Mouse (Mus musculus) E14TG2a.4 (cell line): ENCODE measurements around the gene Smg9.

Experiments used
- H3K27me3 ChIP-seq: 2 replicates; pipeline ENCODE4 v1.6.1; 2014; ENCODE audit warnings: low read length, control low read depth; ENCODE audit not compliant: insufficient read depth
- H3K36me3 ChIP-seq: 2 replicates; pipeline ENCODE4 v1.6.1; 2014; ENCODE audit warnings: low read length, control low read depth; ENCODE audit not compliant: insufficient read depth
- H3K4me1 ChIP-seq: replicated peaks from 2 replicates; pipeline ENCODE4 v1.6.1; 2014; ENCODE audit warnings: low read depth, low read length, control low read depth
- H3K4me3 ChIP-seq: replicated peaks from 2 replicates; pipeline ENCODE4 v1.5.1; 2014; ENCODE audit warnings: mild to moderate bottlenecking, low read length
- H3K9me3 ChIP-seq: 2 replicates; pipeline ENCODE4 v1.6.1; 2014; ENCODE audit warnings: low read length, control low read depth
- CTCF ChIP-seq: conservative IDR thresholded peaks from 2 replicates; pipeline ENCODE4 v1.5.1; 2014; ENCODE audit warnings: low read length
- NANOG ChIP-seq: IDR thresholded peaks from 2 replicates; pipeline ENCODE4 v1.6.1; 2014; ENCODE audit warnings: borderline replicate concordance, low read length, mixed read lengths
- POU5F1 ChIP-seq: IDR thresholded peaks from 2 replicates; pipeline ENCODE4 v1.6.1; 2014; ENCODE audit warnings: low read length, borderline replicate concordance

Gene Smg9

DNA sequence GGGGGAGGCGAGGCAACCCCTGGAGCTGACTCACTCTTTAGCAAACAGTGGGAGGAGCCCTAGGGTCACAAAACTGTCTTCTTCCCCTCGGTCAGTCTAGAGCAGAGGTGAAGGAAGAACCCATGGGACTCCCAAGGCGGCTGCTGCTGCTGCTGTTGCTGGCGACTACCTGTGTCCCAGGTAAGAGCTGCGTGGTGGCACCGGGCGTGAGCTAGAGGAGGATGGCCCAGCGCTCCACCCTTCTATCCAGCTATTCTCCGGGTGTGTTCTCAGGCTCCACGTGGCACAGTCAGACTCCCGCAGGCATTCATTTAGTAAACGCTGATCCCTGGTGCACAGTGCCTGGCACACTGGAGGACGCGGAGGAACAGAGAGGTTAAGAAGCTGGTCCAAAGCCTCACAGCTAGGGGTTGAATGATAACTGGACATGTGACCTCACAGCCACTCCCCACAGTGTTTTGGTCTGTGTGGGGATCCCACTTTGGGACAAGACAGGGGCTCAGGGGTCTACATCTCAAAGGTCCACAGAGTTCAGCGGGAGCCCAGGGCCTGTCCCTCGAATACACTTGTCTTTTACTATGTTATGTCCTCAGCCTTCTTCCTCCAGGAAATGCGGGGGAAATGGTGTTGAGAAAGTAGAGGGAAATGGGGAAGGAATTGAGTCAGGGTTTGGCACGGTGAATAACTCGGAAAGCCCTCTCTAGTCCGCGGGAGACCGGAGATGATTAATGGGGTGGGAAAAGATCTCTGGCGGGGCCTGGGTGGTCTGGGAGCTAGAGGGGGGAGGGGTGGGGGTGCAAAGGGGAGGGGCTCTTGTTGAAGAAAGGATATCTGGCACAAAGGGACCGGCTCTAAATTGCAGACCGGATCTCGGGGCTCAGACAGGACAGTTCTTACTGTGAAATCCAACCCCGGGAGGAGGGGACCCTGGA is 63.2 kb downstream of the Smg9 start, which contains the start of gene Plaur:
Plaur (plus strand) TSS at position 97 of the 932 bp plus-strand sequence.
- Histone ChIP-seq H3K9me3 (no peaks in the 10 kb centered on the region), H3K27me3 (peaks cover 18% of the 10 kb centered on the region), H3K36me3 (peaks cover 28% of the 10 kb centered on the region), H3K4me1 (peaks cover 85% of the 10 kb centered on the region), H3K4me3 (peak within 1 kb of the TSS; percentile 78)
- no peak for TF ChIP-seq POU5F1
- no peak for TF ChIP-seq CTCF
- TF ChIP-seq NANOG = no peak

DNA sequence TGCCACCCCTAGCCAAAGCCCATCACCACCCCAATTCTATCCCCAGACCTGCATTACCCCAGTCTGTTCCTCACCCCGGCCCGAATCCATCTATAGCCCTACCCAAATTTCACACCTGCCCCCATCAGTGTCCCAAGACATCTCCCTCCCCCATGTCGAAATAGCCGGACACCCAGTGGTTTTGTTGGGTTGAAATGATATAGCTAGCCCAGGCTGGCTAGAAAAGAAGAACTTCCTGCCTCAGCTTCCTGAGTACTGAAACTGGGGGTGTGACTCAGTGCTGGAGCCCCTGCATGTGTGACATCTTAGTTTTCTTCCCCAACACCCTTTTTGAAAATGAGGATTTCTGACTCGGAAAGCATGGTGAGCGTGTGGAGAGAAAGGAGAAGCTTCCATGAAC is 67.4 kb downstream of the Smg9 start:
- H3K9me3 ChIP-seq = peaks cover 7% of the 10 kb centered on the region; the same call in 1 of the 2 replicates
- peaks cover 58% of the 10 kb centered on the region for H3K36me3 ChIP-seq
- no peak for TF ChIP-seq NANOG
- TF ChIP-seq POU5F1 = no peak
- no peak overlapping the region for H3K4me3 ChIP-seq
- peaks cover 8% of the 10 kb centered on the region for H3K27me3 ChIP-seq
- H3K4me1 ChIP-seq = peaks cover 58% of the 10 kb centered on the region

- peaks cover 7% of the 10 kb centered on the region; the same call in 1 of the 2 replicates for H3K9me3 ChIP-seq
- H3K27me3 ChIP-seq = peaks cover 4% of the 10 kb centered on the region; the same call in 1 of the 2 replicates
- peaks cover 59% of the 10 kb centered on the region for H3K4me1 ChIP-seq
- peaks cover 69% of the 10 kb centered on the region for H3K36me3 ChIP-seq
- no peak overlapping the region for H3K4me3 ChIP-seq
- TF ChIP-seq CTCF (no peak), NANOG (no peak), POU5F1 (no peak)
Observed at GRCm38 (mm10) chr7:24467886-24468285, 68.5 kb downstream of the Smg9 start.

GRCm38 (mm10) chr7:24469126-24469525 is 69.7 kb downstream of the Smg9 start:
- TF ChIP-seq CTCF (peak; percentile 95), NANOG (no peak)
- peaks cover 7% of the 10 kb centered on the region; the same call in 1 of the 2 replicates for H3K9me3 ChIP-seq

GRCm38 (mm10) chr7:24470356-24470755 is 70.9 kb downstream of the Smg9 start:
- TF ChIP-seq NANOG = no peak
- TF ChIP-seq CTCF = no peak
- TF ChIP-seq POU5F1 = no peak
- Histone ChIP-seq H3K27me3 (no peaks in the 10 kb centered on the region), H3K36me3 (peaks cover 86% of the 10 kb centered on the region), H3K9me3 (peaks cover 7% of the 10 kb centered on the region; the same call in 1 of the 2 replicates), H3K4me3 (no peak overlapping the region), H3K4me1 (peaks cover 49% of the 10 kb centered on the region)

More at GRCm38 (mm10) chr7:24469126-24469525, 69.7 kb downstream of the Smg9 start:
- H3K36me3 ChIP-seq = peaks cover 79% of the 10 kb centered on the region
- H3K4me3 ChIP-seq = no peak overlapping the region
- peaks cover 49% of the 10 kb centered on the region for H3K4me1 ChIP-seq
- peaks cover 4% of the 10 kb centered on the region; the same call in 1 of the 2 replicates for H3K27me3 ChIP-seq
